8 mouse cellular contexts compared by ENCODE assay signal in the genomic region with DNA sequence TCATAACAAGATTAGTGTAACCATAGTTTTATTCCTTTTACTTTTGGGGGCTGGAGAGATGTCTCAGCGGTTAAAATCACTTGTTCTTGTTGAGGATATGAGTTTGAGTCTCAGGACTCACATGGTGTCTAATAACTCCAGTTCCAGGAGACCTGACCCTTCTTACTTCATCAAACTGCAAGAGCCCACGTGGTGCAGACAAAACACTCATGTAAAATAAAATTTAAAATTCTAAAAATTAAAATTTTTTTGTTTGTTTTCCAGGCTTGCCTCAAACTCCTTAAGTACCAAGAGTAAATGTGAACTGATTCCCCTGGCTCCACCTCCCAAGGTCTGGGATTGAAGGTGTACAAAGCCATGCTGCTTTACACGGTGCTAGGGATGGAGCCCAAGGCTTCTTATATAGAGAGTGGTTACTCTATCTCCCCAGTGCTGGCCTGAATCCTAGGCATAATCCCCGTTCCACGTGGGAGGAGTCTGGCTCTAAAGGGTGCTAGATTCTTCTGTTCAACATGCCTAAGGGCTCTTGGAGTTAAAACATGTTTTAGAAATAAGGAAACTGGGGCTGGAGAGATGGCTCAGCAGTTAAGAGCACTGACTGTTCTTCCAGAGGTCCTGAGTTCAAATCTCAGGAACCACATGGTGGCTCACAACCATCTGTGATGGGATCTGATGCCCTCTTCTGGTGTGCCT. TPM values are rescaled to one million over a fixed set of nuclear protein-coding genes. Genes with fewer than 3 reads are reported as not detected.
A peak's percentile ranks its signal among the peaks of the same experiment; 100 is the strongest.
DNase-seq lines count a peak whose midpoint lies in the region; ATAC-seq lines count a peak whose summit lies in the region.

No protein-coding gene starts in this region.

- peaks cover 2% of the 10 kb centered on the region; the same call in 1 of the 2 replicates for H3K36me3 ChIP-seq in liver, embryonic 12.5 days

- H3K4me3 ChIP-seq in liver, embryonic 12.5 days, result peak overlapping the region; percentile 73; the same call in 1 of the 2 replicates

- WGBS in liver, embryonic 12.5 days (ENCODE audit: insufficient replicate concordance), result 25% methylated on average over 5 of the region's 5 CpGs

- no peak for DNase-seq in frontal cortex, postnatal 14 days (ENCODE audit: low spot score in 2 of 2)
- peak; percentile 44 for DNase-seq in right cerebral cortex, adult 18-20 months
- no peak for DNase-seq in right cerebral cortex, postnatal 36 days (ENCODE audit: low spot score in 2 of 2)
- DNase-seq in testis, postnatal 10 days (ENCODE audit: low spot score), result no peak
- no peak for DNase-seq in layer of hippocampus, postnatal 14 days (ENCODE audit: low spot score in 2 of 2)
- DNase-seq in cerebellum, postnatal 36 days, result no peak

- peaks cover 30% of the 10 kb centered on the region for H3K4me1 ChIP-seq in liver, embryonic 12.5 days

- H3K9me3 ChIP-seq in liver, embryonic 12.5 days (replicated peaks), result no peaks in the 10 kb centered on the region

- H3K27me3 ChIP-seq in liver, embryonic 12.5 days (replicated peaks), result peaks cover 22% of the 10 kb centered on the region

- ATAC-seq in frontal cortex, adult (ENCODE audit: low TSS enrichment), result peak; percentile 27; the same call in 1 of the 2 replicates
- ATAC-seq in liver, embryonic 12.5 days, result no peak

- peak overlapping the region; percentile 31; the same call in 1 of the 2 replicates for H3K27ac ChIP-seq in liver, embryonic 12.5 days

- peak overlapping the region; percentile 100 for H3K4me2 ChIP-seq in liver, embryonic 12.5 days

- H3K9ac ChIP-seq in liver, embryonic 12.5 days, result no peak overlapping the region

RNA-seq across cellular contexts. Expression of a gene that starts 0.8 kb away (rescaled TPM):
- polyA plus RNA-seq in liver, embryonic 12.5 days (2016; fragmentation: Nextera tagmentation; extraction: Ambion mirVana), result 6.5 TPM in 2 replicates
- 10 to 100 TPM; 22.6 to 24.2 TPM for total RNA-seq in layer of hippocampus, postnatal 14 days (2021)

RNA-seq across cellular contexts. Expression of a gene that starts 8.4 kb away (rescaled TPM):
- 1.3 and 2.2 TPM in 2 replicates for polyA plus RNA-seq in liver, embryonic 12.5 days (2016; fragmentation: Nextera tagmentation; extraction: Ambion mirVana)
- 10 to 100 TPM; 13.8 to 14.2 TPM for total RNA-seq in layer of hippocampus, postnatal 14 days (2021)

RNA-seq across cellular contexts. Expression of a gene that starts 8.5 kb away (rescaled TPM):
- 39.9 and 41.8 TPM in 2 replicates for polyA plus RNA-seq in liver, embryonic 12.5 days (2016; fragmentation: Nextera tagmentation; extraction: Ambion mirVana)
- total RNA-seq in layer of hippocampus, postnatal 14 days (2021), result 10 to 100 TPM; 35.7 to 37.0 TPM

RNA-seq across cellular contexts. Expression of a gene that starts 18.0 kb away (rescaled TPM):
- 2.3 and 3.1 TPM in 2 replicates for polyA plus RNA-seq in liver, embryonic 12.5 days (2016; fragmentation: Nextera tagmentation; extraction: Ambion mirVana)
- 100 to 1,000 TPM; 350 to 352 TPM for total RNA-seq in layer of hippocampus, postnatal 14 days (2021)

RNA-seq across cellular contexts. Expression of a gene that starts 36.7 kb away (rescaled TPM):
- polyA plus RNA-seq in liver, embryonic 12.5 days (2016; fragmentation: Nextera tagmentation; extraction: Ambion mirVana), result 2.8 and 3.0 TPM in 2 replicates
- total RNA-seq in layer of hippocampus, postnatal 14 days (2021), result 10 to 100 TPM; 14.4 to 15.2 TPM
